Mouse (Mus musculus) cerebellum, postnatal 4 days (tissue): ENCODE measurements around the gene Tcf20.

ENCODE experiments used
- DNase-seq, 2 experiments: peaks; one replicate each; pipeline ENCODE4 v3.0.0; 2022; ENCODE audit warnings: low spot score in 2 of 2, mixed read lengths in 1 of 2

Gene Tcf20

GRCm38 (mm10) chr15:82924679-82925425, 62.8 kb downstream of the Tcf20 start:
- no peak for DNase-seq

GRCm38 (mm10) chr15:82923531-82923930, 64.1 kb downstream of the Tcf20 start:
- DNase-seq = peak in 1 of 2 experiments; percentile 72

GRCm38 (mm10) chr15:82922755-82923154, 64.9 kb downstream of the Tcf20 start:
- no peak for DNase-seq

GRCm38 (mm10) chr15:82922052-82922451, 65.6 kb downstream of the Tcf20 start:
- DNase-seq = peak; percentile 98 to 100

GRCm38 (mm10) chr15:82921559-82921958, 66.1 kb downstream of the Tcf20 start:
- no peak for DNase-seq

- DNase-seq = no peak
Observed at GRCm38 (mm10) chr15:82920895-82921515, 66.7 kb downstream of the Tcf20 start.

- DNase-seq = no peak
Observed at GRCm38 (mm10) chr15:82917965-82918364, 69.7 kb downstream of the Tcf20 start.

- DNase-seq = peak; percentile 19 to 79
Observed at GRCm38 (mm10) chr15:82917207-82917844, 70.3 kb downstream of the Tcf20 start.

- no peak for DNase-seq
Observed at GRCm38 (mm10) chr15:82914455-82914854, 73.2 kb downstream of the Tcf20 start.

GRCm38 (mm10) chr15:82911965-82912337, 75.7 kb downstream of the Tcf20 start:
- DNase-seq = peak in 1 of 2 experiments; percentile 18

GRCm38 (mm10) chr15:82911001-82911964, 76.4 kb downstream of the Tcf20 start:
- DNase-seq = peak in 1 of 2 experiments; percentile 19

GRCm38 (mm10) chr15:82910596-82910995, 77.1 kb downstream of the Tcf20 start:
- peak in 1 of 2 experiments; percentile 18 for DNase-seq

GRCm38 (mm10) chr15:82909791-82910190, 77.9 kb downstream of the Tcf20 start:
- DNase-seq = peak in 1 of 2 experiments; percentile 13

GRCm38 (mm10) chr15:82908521-82908920, 79.2 kb downstream of the Tcf20 start:
- peak; percentile 2 to 14 for DNase-seq

- no peak for DNase-seq
Observed at GRCm38 (mm10) chr15:82907306-82907705, 80.4 kb downstream of the Tcf20 start.

GRCm38 (mm10) chr15:82906574-82907061, 81.1 kb downstream of the Tcf20 start:
- DNase-seq = peak in 1 of 2 experiments; percentile 1

GRCm38 (mm10) chr15:82905431-82906395, 82.0 kb downstream of the Tcf20 start:
- DNase-seq = peak in 1 of 2 experiments; percentile 1

GRCm38 (mm10) chr15:82904526-82904925, 83.1 kb downstream of the Tcf20 start:
- peak in 1 of 2 experiments; percentile 1 for DNase-seq

- DNase-seq = no peak
Observed at GRCm38 (mm10) chr15:82902521-82902920, 85.2 kb downstream of the Tcf20 start.

GRCm38 (mm10) chr15:82901306-82901705, 86.4 kb downstream of the Tcf20 start:
- no peak for DNase-seq
